Mouse (Mus musculus): Measurements from ENCODE around the gene Cox10.

DNA sequence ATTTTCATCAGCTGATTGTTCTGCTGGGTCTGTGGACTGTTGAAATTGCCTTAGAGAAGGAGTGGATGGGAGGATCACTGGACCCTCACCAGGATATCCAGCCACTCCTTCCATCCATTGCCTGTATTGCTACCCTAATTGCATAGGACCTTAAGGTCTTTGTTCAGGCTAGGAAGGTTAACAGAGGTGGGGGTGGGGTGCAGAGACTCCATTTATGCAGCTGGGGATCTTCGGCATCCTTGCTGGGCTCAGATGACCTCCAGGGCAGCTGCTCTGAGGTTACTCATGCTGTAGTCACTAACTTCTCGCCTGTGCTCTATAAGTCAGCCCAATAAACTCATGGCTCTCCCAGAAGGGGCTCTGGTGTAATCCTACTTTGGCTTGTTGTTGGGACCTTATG is 10.4 kb upstream of the Cox10 start:
- TF ChIP-seq CTCF (IDR thresholded peaks at IDR 0.05; ENCODE audit: borderline replicate concordance, insufficient read depth, low read length) (no peak), POLR2A (IDR thresholded peaks at IDR 0.05; ENCODE audit: low read depth, low read length) (no peak)
